Mouse (Mus musculus): ENCODE measurements at regions not wholly inside any gene's neighbourhood (a gene's known extent, or its start where the extent isn't known, plus 50 kb on each side); places are given as distances from the start of the nearest gene placed in this dataset.

- DNase-seq (ENCODE audit: low read depth, low spot score): peak; percentile 34
These were observed 112.1 kb upstream of the Tmem132c start for GRCm38 (mm10) chr5:127129495-127129894.

GRCm38 (mm10) chr5:127134441-127134840 is 107.2 kb upstream of the Tmem132c start:
- DNase-seq (ENCODE audit: low read depth, low spot score): no peak

GRCm38 (mm10) chr5:127140651-127141050 is 101.0 kb upstream of the Tmem132c start:
- no peak for DNase-seq (ENCODE audit: low read depth, low spot score)

DNA sequence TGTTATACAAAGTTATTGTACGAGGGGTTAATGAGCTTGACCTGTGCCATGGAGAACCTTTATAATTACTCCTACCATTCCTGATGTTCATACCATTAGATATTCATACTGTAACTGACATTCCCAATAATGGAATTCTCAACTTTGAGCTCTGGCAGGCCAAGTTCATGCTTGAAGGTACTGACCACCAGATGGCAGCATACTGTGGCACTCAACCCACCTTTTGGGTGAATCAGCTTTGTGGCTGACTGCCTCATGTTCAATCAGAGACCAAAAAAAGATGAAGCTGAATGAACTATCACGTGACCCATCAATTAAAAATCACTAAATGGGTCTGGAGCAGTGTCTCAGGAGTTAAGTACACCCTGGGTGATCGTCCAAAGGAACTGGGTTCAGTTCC is 81.3 kb upstream of the Tmem132c start:
- no peak for DNase-seq (ENCODE audit: low read depth, low spot score)

DNA sequence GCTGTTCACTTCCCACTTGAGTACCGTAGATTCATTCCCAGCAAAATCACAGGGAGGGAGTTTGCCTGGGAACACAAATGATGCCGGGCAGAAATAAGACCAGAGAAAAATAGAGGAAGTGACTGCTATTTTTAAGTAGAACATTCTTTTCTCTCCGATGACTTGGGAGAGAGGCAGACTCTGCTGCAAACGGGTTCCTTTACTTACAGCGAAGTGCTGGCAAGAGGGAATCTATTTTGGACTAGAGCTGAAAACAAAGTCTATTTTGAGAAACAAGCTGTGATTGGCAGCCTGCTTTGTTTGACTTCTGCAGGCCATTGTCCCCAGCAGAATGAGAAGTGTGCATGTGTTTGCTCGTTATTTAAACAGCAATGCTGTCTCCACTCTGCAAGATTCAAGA is 78.2 kb upstream of the Tmem132c start:
- DNase-seq (ENCODE audit: low read depth, low spot score): peak; percentile 78

DNA sequence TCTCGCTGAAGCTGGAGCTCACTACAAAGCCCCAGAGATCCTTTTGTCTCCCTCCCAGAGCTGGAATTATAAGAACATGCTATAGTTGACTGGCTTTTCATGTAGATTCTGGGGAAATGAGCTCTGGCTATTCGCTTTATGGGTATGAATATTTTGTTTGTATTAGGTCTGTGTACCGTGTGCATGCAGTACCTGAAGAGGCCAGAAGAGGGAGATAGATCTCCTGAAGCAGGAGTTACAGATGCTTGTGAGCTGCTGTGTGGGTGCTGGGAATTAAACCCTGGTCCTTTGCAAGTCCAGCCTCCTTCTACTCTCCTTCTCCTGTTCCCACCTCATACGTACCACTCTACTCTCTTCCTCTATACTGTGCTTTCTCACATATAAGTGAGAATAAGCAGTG is 52.6 kb upstream of the Tmem132c start:
- no peak for DNase-seq (ENCODE audit: low read depth, low spot score)

Data from telencephalon, adult 2 months (tissue).